Mouse (Mus musculus) heart, adult 8-10 months (tissue): ENCODE measurements around the gene Spon1. TPM values are rescaled to one million over a fixed set of nuclear protein-coding genes. Genes with fewer than 3 reads are reported as not detected.
A peak's percentile ranks its signal among the peaks of the same experiment; 100 is the strongest.

Source experiments
- DNase-seq: peaks from one replicate; pipeline ENCODE4 v3.0.0; 2022; ENCODE audit warnings: low spot score
- total RNA-seq, 4 experiments: library from RNA; stranded (reverse); gene quantifications; 2 replicates each; pipeline ENCODE4 v1.2.4; 2022

The Spon1 gene
- total RNA-seq, 4 experiments from 2014 or later = 7.6 to 12.9 (median 11.5) TPM

DNA sequence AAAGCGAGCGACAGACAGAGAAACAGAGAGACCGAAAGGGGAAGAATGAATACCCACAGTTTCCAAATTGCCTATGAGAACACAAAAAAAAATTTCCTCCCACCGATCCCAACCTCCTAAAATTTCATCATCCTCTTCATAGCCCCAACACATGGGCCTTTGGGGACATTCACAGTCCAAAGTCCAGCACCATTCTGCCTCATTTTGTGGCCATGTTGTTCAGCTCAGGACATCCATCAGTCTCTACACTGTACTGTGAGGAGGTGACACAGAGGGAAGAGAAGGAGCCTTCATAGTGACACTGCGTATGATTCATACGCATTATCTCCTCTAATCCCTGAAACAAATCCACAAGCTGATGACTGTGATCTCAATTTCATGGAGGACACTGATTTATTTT lies 12.7 kb downstream of the Spon1 start:
- no peak for DNase-seq

DNA sequence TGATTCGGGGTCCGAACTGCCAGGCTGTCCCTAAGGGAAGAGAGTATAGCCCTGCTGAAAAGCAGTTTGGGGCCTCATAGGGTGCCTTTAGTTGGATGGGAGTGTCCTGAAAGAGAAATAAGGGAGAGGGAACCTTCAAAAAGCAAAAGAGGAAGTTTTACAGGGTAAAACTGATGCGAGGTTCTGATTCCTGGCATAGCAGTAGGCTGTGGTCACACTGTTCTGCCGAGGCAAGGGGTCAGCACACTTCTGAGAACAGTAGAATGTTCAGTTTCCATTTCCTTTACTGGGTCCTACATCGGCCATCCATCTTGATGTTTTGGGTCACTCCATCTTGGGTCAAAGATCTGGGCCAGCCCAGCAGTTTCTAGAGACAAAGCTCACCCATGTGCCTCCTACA lies 14.5 kb downstream of the Spon1 start:
- no peak for DNase-seq

DNA sequence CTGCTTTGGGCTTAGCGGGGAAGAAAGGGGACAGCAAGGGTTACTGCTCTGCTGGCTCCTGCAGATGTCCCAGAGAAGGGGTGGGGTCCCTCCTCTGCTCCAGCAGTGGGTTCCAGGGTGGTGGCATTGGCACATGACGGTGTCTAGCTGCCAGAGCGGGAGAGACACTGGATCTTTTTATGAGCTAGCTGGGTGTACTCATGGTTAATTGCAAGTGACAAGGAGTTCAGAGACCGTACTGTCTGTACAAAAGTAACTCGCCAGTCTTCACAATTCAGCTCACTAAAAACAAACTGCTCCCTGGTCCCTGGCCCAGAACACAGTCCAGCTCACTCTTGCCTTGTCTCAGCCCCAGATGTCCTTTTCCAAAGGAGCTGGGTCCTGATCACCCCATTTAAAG lies 26.2 kb downstream of the Spon1 start:
- DNase-seq = peak; percentile 28

DNA sequence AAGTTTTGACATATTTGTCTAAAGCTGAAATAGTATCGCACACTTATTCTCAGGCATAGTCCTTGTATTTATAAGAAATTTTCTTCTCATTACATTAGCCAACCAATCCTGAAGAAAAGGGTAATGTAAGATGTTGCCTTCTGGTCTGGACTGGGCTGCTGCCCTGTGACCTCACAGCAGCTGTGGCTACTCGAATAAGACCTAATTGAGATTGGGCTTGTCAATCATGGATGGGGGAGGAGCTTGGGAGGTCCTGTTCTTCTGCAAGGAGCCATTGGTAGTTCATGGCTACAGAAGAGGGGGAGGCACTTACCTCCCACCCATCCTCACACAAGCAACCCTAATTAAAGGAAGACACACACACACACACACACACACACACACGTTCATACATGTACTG lies 27.1 kb downstream of the Spon1 start:
- DNase-seq = no peak

DNA sequence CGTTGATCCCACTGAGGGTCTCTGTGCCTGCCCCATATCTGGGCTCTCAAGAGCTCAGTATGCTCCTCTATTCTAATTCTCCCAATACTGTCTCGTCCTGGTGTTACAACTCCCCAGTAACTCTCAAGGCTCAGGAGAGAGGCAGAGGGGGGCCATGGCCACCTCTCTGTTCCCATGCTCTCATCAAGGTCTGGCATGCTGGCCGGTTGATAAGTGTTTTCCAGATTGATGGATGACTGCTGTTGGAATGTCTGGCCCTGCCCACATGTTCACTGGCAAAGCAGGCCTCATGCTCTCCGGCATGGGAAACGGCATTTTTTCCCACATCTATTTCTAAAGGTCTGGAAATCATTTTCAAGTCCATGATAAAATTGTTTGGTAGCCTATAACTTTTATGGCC lies 29.4 kb downstream of the Spon1 start:
- DNase-seq = no peak

DNA sequence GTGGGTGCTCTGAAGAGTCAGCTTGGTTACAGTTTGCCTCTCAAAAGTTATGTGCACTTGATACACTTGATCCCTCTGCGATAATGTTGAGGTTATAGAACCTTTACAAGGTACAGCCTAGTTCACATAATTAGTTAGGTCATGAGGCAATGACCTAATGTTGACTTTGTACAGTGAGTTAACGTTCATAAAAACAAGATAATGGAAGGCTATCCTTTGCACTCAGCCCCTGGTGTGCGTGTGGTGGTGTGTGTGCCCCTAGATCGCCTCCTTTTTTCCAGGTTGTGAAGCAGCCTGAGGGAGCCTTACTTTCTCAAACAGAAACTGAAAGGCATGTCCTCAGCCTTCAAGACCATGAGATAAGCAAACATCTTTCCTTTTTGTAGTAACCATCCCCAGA lies 31.3 kb downstream of the Spon1 start:
- no peak for DNase-seq

DNA sequence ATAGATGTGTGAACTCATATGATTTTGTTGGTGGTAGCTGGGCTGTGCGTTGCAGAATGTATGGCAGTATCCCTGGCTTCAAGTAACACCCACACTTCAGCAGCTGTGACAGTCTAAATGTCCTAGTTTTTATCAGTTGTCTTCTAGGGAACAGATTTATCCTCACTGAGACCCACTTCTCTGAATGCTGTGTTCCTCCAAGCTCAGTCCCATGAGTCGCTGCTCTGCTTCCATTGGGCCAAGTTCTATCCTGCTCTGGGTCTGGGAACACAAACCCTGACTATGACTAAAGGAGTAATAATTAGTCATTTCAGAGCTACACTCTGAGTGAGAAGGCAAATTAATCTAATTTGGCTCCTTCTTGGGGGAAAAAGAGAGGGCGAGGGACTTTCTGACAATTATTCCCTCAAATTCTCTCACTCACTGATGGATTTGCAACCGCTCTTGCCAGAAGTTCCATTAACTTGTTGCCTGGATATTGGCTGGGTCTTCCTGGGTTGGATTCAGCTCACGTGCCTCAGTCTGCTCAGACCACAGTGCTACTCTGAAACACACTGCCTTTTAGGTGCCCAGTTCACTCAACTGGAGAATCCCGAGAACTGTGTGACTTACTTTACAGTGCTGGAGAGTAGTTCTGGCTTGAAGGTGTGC lies 32.9 kb downstream of the Spon1 start:
- peak; percentile 26 for DNase-seq

DNA sequence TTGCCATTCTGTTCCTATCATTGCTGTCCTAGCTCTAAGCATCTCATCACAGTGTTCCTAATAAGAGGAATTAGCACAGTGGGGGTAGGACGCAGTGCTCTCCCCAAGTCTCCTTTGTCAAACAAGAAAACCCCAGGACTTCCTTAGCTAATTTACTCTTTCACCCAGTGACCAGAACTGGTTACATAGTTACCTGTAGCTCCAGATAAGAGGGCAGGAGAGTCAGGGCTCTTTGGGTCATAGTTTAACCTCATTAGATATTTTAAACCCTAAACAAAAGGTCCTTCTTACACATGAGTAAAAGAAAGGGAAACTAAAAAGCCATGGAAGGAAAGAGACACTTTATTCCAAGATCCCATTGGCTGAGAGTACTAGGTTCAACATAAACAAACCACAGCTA lies 44.0 kb downstream of the Spon1 start:
- no peak for DNase-seq

DNA sequence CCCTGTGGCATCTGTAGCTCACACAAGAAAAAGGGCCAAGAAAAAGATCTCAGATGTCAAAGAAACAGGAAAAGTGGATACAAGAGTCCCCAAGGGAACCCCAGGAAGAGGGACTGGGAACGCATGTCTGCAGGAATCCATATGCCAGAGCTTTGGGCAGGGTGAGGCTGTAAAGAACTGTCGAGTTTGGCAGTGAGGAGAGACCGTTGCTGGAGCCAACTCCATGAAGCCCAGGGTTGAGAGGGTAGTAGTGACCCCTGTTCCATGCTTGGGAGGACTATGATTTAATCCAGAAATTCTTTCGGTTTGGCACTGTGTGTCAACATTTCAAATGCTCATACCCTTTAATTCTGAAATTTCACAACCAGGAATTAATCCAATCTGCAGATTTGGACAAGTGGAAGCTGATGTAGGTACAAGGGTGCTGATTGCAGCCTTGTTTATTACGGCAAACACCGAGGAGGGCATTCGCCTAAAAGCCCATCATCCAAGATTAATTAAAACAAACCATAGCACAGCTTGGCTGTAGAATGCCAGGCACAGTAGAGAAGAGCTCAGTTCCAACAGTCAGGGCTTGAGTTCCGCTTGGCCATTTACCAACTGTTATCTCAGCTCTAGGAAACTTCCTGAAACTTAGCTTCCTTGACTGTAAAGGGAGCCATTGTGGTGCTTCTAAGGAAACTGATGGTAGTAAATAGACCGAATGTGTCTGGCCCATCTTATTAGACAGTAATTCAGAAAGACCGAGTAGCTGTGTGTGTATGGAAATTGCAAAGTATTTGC lies 45.8 kb downstream of the Spon1 start:
- no peak for DNase-seq

DNA sequence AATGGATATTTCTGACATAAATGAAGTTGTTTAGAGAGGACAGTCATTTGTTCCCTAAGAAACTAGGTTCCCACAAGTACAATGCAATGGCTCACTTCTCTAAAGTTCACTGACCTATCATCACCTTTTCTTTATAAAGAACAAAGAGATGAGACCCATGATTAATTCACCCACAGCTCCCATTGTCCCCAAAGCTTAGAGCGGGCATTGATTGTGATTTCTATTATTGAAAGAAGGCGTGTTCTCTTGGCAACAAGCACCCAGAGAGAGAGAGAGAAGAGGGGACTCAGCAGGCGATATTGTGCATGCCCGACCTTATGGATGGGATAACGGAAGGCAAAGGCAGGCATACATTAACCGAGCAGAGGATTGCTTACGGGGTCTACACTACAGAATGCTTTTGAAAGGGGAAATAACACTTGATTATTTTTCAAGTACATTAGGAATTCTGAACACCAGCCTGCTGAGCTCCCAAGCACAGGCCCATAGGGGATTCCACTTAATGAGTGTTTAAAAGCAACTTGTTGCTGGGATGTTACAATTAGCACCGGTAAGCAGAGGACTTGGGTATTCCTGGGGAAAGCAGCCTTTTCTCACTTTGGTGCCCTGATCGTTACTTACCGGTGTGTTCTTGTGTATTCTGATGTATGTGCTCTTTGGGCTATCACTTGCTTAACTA lies 48.4 kb downstream of the Spon1 start:
- DNase-seq = no peak

DNA sequence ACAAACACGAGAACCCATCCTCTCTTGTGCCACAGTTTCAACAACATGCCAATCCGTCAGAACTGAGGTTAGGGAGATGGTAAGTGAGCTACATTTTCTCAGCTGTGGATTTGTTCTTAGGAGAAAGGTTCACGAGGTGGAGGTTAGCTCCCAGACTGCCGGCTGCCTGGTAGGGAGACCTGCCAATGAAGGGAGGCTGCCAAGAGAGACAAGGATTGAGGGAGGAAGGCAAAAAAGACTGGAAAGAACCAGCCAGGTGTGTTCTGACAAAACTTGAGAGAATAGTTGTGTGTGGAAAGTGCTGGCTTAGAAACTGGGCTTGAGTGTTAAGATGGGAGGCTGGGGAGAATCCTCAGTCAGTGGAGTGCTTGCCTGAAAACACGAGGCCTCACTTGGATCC lies 49.9 kb downstream of the Spon1 start:
- DNase-seq = no peak

DNA sequence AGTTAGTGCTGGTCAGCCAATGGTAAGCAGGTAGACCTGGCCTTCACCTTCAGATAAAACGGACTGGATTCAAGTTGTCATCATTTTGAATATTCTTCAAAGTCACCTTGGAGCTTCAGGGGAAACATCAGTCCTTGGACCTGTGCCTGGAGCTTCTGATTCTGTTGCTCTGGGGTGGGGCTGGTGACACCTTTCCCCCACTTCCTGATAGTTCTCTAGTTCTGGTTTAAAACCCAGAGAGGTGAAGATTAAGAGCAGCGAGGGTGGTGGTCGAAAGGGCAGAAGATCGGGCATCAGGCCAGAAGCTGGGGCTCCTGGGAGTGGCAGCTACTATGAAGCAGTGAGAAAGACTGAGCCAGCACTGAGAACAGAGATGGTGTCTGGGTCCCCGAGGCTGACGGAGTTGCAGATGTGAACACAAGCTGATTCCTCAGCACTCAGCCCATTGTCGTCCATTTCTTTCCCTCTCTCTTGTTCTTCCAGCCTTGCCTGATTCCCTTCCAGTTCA lies 51.1 kb downstream of the Spon1 start:
- DNase-seq = no peak

DNA sequence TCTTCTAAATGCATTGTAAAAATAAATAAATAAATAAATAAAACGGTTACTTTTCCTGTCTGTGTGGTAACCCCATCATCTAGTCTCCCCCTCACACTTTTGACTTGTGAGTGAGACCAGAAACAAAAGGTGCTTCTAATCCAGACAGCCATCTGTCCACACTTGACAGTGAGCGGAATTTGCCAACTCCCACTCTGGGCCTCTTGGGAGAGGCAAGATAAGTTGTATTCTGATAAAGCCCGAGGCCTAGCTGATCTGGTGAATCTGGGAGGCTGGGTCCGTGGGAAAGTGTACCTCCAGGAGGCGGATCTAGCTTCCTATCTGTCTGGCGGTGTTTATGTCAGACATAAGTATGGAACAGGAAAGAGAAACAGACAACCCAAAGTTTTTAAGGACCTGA lies 52.3 kb downstream of the Spon1 start:
- no peak for DNase-seq

DNA sequence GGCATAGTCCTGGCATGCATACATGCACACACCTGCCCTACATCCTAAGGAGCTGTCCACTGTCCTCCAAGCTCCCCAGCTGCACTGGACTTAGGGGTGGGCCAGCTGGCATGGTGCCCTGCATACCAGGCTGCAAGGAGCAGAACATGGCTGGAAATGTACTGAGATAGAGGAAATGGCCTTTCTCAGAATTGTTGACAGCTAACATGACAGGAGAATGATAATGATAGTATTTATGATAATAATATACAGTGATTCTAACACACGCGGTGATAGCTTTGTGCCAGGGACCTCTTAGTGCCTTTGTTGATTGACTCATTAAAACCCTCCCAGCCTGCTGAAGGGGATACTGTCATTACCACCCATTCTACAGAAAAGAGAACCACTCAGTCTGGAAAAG lies 54.4 kb downstream of the Spon1 start:
- peak; percentile 13 for DNase-seq

DNA sequence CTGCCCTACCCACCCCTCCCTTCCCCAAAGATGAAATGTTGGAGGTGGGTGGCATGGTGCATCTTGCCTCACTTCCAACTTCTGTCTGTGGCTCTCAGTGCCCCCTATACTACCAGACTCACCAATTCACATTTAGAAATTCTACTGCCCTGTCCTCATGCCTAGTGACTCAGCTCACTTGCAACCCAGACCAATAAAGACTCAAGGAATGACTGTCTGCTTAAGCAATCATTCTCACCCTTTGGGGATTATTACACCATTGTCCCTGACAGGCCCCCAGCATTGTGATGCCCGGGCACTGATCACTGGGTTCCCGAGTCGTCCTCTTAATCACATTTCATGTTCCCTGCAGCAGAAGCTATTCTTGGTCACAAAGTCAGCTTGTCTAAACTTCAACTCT lies 57.2 kb downstream of the Spon1 start:
- DNase-seq = no peak

DNA sequence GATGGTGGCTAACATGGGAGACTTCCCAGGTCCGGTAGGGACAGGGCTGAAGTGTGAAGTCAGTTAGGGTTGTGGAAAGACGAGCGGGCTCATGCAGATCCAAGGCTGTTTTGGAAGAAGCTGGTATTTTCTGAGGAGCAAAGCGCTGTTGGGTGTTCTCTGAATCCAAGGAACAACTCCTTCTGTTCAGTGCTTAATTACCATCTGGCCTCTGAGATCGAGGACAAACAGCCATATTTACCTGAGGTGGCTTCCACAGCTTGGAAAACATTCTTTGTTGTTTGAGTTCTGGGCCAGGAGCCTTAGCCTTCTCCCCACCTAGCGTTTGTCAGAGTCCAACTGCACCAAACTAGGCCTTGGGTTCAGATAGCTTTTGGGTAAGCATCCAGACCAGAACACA lies 58.9 kb downstream of the Spon1 start:
- DNase-seq = no peak

DNA sequence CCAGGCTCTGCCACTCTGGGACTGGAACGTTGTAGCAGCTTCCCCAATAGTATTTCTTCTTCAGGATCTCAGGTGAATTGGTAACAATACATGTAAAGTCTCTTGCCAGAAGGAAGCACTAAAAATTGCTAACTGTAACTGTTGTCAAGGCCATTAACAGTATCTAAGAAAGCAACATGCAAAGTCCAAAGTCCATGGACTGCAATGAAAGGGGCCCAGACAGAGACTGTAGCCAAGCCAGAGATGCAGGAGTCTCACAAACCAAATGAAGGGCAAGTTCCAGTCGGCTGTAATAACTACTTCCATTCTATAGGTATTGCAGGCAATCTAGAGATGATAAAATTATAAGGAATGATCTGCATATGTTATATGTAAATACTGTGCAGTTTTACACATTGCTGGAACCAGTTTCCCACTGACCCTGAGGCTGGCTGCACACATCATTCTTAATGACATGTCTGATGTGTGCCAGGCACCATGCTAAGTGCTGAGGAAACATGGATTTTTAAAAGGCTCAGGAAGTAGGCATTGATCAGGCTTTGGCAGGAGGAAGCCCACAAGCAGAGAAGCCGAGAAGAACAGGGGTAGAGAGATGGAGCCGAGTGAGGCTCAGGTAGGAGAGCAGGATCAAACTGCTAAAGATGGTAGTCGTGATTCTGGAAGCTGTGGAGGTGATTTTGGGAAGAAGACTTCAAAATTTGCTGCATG lies 59.9 kb downstream of the Spon1 start:
- no peak for DNase-seq

DNA sequence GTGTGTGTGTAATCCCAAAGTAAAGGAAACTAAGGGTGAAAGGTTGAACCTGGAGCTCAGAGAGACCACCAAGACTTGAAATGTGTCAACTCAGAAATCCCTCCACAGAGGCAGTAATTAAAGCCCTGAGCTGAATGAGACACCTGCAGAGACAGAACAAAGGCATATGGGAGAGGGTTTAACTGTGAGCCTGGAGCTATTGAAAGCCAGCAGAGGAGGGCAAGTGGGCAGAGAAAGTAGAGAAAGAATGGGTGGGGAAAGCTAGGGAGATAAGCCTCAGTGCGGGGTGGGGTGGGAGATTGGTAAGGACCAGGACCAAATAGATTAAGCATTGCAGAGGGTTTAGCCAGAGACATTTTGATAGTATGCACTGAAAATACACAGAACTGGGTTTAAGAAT lies 60.7 kb downstream of the Spon1 start:
- no peak for DNase-seq

DNA sequence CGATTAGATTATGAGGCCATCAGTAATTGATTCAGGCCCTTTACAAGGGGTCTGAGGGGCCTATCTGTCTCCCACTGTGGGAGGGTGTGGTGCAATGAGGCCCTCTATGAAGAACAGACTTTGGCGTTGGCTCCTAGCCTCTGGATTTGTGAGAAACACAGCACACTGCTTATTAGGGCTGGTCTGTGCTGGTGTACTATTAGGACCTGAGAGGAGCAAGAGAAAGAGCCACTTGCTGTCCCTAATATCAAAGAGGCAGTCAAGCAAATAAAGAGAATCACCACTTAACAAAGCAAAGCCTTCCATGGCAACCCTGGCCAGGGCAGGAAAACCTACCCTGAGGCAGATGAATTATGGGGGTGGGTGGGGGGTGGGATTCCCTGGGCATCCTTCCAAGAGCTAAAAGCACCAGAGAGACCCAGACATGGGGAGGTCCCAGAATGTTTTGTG lies 62.3 kb downstream of the Spon1 start:
- no peak for DNase-seq

DNA sequence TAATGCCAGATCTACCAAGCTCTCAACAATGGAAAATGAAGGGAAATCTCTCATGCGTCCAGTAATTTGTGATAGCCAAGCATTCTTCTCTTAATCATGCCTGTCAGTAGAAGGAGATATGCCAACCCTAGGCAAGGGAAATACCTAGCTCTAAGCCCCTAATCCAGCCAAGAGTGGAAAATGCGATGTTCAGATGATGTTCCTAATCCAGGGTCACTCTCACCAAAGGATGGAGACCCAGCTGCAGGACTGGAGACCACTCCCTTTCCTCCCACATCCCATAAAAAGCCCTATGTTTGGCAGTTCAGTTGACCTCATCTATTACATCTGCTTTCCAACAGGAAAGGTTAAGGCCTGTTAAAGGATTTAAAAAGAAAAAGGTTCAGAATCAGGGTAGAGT lies 62.8 kb downstream of the Spon1 start:
- no peak for DNase-seq

DNA sequence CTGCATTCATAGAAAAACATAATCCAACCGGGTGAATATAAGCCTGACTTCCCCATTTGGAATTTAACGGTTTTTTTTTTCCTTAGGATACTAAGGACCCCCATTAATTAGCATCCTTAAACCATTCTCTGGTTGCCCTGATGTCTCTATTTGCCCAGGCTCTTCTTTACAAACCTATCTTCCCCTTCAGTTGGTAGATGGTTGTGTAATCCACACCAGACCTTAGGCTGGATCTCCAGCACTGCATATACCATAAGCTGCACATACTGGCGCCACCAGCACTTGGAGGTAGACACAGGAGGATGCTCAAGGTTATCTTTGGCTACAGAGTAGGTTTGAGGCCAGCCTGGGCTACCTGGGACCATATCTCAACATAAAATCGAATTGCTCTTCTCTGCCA lies 71.4 kb downstream of the Spon1 start:
- no peak for DNase-seq

DNA sequence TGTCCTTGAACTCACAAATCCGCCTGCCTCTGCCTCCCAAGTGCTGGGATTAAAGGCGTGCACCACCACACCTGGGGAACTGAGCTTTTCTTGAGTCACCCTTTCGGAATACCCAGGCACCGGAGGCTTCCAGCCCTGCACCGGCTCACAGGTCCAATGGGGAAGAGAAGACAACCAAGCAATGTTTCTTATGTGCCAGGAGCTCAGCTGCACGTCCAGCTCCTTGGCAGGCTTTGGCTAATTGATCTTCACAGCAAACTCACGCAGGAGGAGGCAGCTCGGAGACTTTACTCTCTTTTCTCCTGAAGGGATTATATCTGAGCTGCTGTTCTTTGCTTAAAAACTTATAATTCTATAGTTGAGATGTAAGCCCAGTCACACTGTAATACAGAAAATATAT lies 73.6 kb downstream of the Spon1 start:
- no peak for DNase-seq
